Mouse (Mus musculus): ENCODE measurements around the gene Tbata. TPM values are rescaled to one million over a fixed set of nuclear protein-coding genes. Genes with fewer than 3 reads are reported as not detected.
A peak's percentile ranks its signal among the peaks of the same experiment; 100 is the strongest.

The Tbata gene
- polyA plus RNA-seq, 1 experiment from 2014 or later = 1.2 TPM

- ATAC-seq = peak; percentile 44; the same call in 1 of the 2 replicates
- 23% methylated on average over 11 of the region's 11 CpGs for WGBS
- H3K27me3 ChIP-seq (replicated peaks; ENCODE audit: control insufficient read depth, insufficient read depth, low read length) = no peaks in the 10 kb centered on the region
Observed at GRCm38 (mm10) chr10:61199566-61200213, 27.9 kb downstream of the Tbata start.

GRCm38 (mm10) chr10:61200232-61200820 is 28.6 kb downstream of the Tbata start:
- Histone ChIP-seq H3K4me1 (ENCODE audit: control insufficient read depth, insufficient read depth, low read depth, low read length) (no peaks in the 10 kb centered on the region), H3K4me3 (ENCODE audit: low read length) (no peak overlapping the region), H3K36me3 (ENCODE audit: control insufficient read depth, insufficient read depth, low read length) (no peaks in the 10 kb centered on the region), H3K27me3 (replicated peaks; ENCODE audit: control insufficient read depth, insufficient read depth, low read length) (no peaks in the 10 kb centered on the region), H3K4me2 (ENCODE audit: low read length) (no peak overlapping the region), H3K27ac (ENCODE audit: low read depth, low read length) (no peak overlapping the region), H3K9ac (ENCODE audit: low read depth, low read length) (no peak overlapping the region), H3K9me3 (ENCODE audit: control insufficient read depth, low read length) (no peaks in the 10 kb centered on the region)
- ATAC-seq = no peak
- WGBS = 72% methylated on average over 7 of the region's 7 CpGs

More at GRCm38 (mm10) chr10:61199566-61200213, 27.9 kb downstream of the Tbata start:
- no peak overlapping the region for H3K4me3 ChIP-seq (ENCODE audit: low read length)
- no peaks in the 10 kb centered on the region for H3K4me1 ChIP-seq (ENCODE audit: control insufficient read depth, insufficient read depth, low read depth, low read length)
- H3K9me3 ChIP-seq (ENCODE audit: control insufficient read depth, low read length) = no peaks in the 10 kb centered on the region
- H3K9ac ChIP-seq (ENCODE audit: low read depth, low read length) = no peak overlapping the region
- no peak overlapping the region for H3K4me2 ChIP-seq (ENCODE audit: low read length)
- no peak overlapping the region for H3K27ac ChIP-seq (ENCODE audit: low read depth, low read length)
- H3K36me3 ChIP-seq (ENCODE audit: control insufficient read depth, insufficient read depth, low read length) = no peaks in the 10 kb centered on the region

- no peak overlapping the region for H3K4me3 ChIP-seq (ENCODE audit: low read length)
- ATAC-seq = no peak
- H3K9ac ChIP-seq (ENCODE audit: low read depth, low read length) = no peak overlapping the region
- WGBS = 48% methylated on average over 9 of the region's 9 CpGs
- H3K4me2 ChIP-seq (ENCODE audit: low read length) = no peak overlapping the region
- no peaks in the 10 kb centered on the region for H3K9me3 ChIP-seq (ENCODE audit: control insufficient read depth, low read length)
- no peaks in the 10 kb centered on the region for H3K4me1 ChIP-seq (ENCODE audit: control insufficient read depth, insufficient read depth, low read depth, low read length)
- no peaks in the 10 kb centered on the region for H3K27me3 ChIP-seq (replicated peaks; ENCODE audit: control insufficient read depth, insufficient read depth, low read length)
- no peaks in the 10 kb centered on the region for H3K36me3 ChIP-seq (ENCODE audit: control insufficient read depth, insufficient read depth, low read length)
- H3K27ac ChIP-seq (ENCODE audit: low read depth, low read length) = no peak overlapping the region
Observed at GRCm38 (mm10) chr10:61200998-61201397, 29.2 kb downstream of the Tbata start.

GRCm38 (mm10) chr10:61201596-61202318 is 30.0 kb downstream of the Tbata start:
- WGBS = 79% methylated on average over 12 of the region's 12 CpGs
- Histone ChIP-seq H3K4me3 (ENCODE audit: low read length) (no peak overlapping the region), H3K27ac (ENCODE audit: low read depth, low read length) (no peak overlapping the region), H3K27me3 (replicated peaks; ENCODE audit: control insufficient read depth, insufficient read depth, low read length) (no peaks in the 10 kb centered on the region), H3K4me2 (ENCODE audit: low read length) (no peak overlapping the region), H3K36me3 (ENCODE audit: control insufficient read depth, insufficient read depth, low read length) (no peaks in the 10 kb centered on the region), H3K9ac (ENCODE audit: low read depth, low read length) (no peak overlapping the region), H3K4me1 (ENCODE audit: control insufficient read depth, insufficient read depth, low read depth, low read length) (no peaks in the 10 kb centered on the region), H3K9me3 (ENCODE audit: control insufficient read depth, low read length) (no peaks in the 10 kb centered on the region)
- no peak for ATAC-seq

GRCm38 (mm10) chr10:61203930-61204329 is 32.2 kb downstream of the Tbata start:
- H3K27me3 ChIP-seq (replicated peaks; ENCODE audit: control insufficient read depth, insufficient read depth, low read length) = no peaks in the 10 kb centered on the region
- no peak overlapping the region for H3K27ac ChIP-seq (ENCODE audit: low read depth, low read length)
- 69% methylated on average over 3 of the region's 3 CpGs for WGBS
- no peak for ATAC-seq
- no peak overlapping the region for H3K9ac ChIP-seq (ENCODE audit: low read depth, low read length)
- no peaks in the 10 kb centered on the region for H3K4me1 ChIP-seq (ENCODE audit: control insufficient read depth, insufficient read depth, low read depth, low read length)
- no peak overlapping the region for H3K4me2 ChIP-seq (ENCODE audit: low read length)
- H3K4me3 ChIP-seq (ENCODE audit: low read length) = no peak overlapping the region
- no peaks in the 10 kb centered on the region for H3K36me3 ChIP-seq (ENCODE audit: control insufficient read depth, insufficient read depth, low read length)
- H3K9me3 ChIP-seq (ENCODE audit: control insufficient read depth, low read length) = no peaks in the 10 kb centered on the region

GRCm38 (mm10) chr10:61208114-61208684 is 36.4 kb downstream of the Tbata start:
- 86% methylated on average over 9 of the region's 9 CpGs for WGBS
- Histone ChIP-seq H3K4me3 (ENCODE audit: low read length) (no peak overlapping the region), H3K27ac (ENCODE audit: low read depth, low read length) (no peak overlapping the region), H3K27me3 (replicated peaks; ENCODE audit: control insufficient read depth, insufficient read depth, low read length) (peaks cover 4% of the 10 kb centered on the region; the same call in 1 of the 2 replicates), H3K36me3 (ENCODE audit: control insufficient read depth, insufficient read depth, low read length) (no peaks in the 10 kb centered on the region), H3K4me2 (ENCODE audit: low read length) (no peak overlapping the region), H3K9ac (ENCODE audit: low read depth, low read length) (no peak overlapping the region), H3K9me3 (ENCODE audit: control insufficient read depth, low read length) (no peaks in the 10 kb centered on the region), H3K4me1 (ENCODE audit: control insufficient read depth, insufficient read depth, low read depth, low read length) (no peaks in the 10 kb centered on the region)
- no peak for ATAC-seq

GRCm38 (mm10) chr10:61211105-61211504 is 39.4 kb downstream of the Tbata start:
- ATAC-seq = no peak
- Histone ChIP-seq H3K27me3 (replicated peaks; ENCODE audit: control insufficient read depth, insufficient read depth, low read length) (peaks cover 4% of the 10 kb centered on the region; the same call in 1 of the 2 replicates), H3K27ac (ENCODE audit: low read depth, low read length) (no peak overlapping the region), H3K4me1 (ENCODE audit: control insufficient read depth, insufficient read depth, low read depth, low read length) (no peaks in the 10 kb centered on the region), H3K9ac (ENCODE audit: low read depth, low read length) (no peak overlapping the region), H3K36me3 (ENCODE audit: control insufficient read depth, insufficient read depth, low read length) (no peaks in the 10 kb centered on the region), H3K4me3 (ENCODE audit: low read length) (no peak overlapping the region), H3K4me2 (ENCODE audit: low read length) (no peak overlapping the region), H3K9me3 (ENCODE audit: control insufficient read depth, low read length) (no peaks in the 10 kb centered on the region)
- WGBS = 83% methylated on average over 4 of the region's 4 CpGs

- Histone ChIP-seq H3K4me3 (ENCODE audit: low read length) (no peak overlapping the region), H3K9ac (ENCODE audit: low read depth, low read length) (no peak overlapping the region), H3K4me2 (ENCODE audit: low read length) (no peak overlapping the region), H3K36me3 (ENCODE audit: control insufficient read depth, insufficient read depth, low read length) (no peaks in the 10 kb centered on the region), H3K27ac (ENCODE audit: low read depth, low read length) (no peak overlapping the region), H3K9me3 (ENCODE audit: control insufficient read depth, low read length) (no peaks in the 10 kb centered on the region), H3K4me1 (ENCODE audit: control insufficient read depth, insufficient read depth, low read depth, low read length) (no peaks in the 10 kb centered on the region), H3K27me3 (replicated peaks; ENCODE audit: control insufficient read depth, insufficient read depth, low read length) (peaks cover 4% of the 10 kb centered on the region; the same call in 1 of the 2 replicates)
- 7% methylated on average over 13 of the region's 13 CpGs for WGBS
- ATAC-seq = no peak
Observed at GRCm38 (mm10) chr10:61211743-61212142, 40.0 kb downstream of the Tbata start.

- no peak for ATAC-seq
- no peaks in the 10 kb centered on the region for H3K36me3 ChIP-seq (ENCODE audit: control insufficient read depth, insufficient read depth, low read length)
- H3K27me3 ChIP-seq (replicated peaks; ENCODE audit: control insufficient read depth, insufficient read depth, low read length) = peaks cover 4% of the 10 kb centered on the region; the same call in 1 of the 2 replicates
- no peak overlapping the region for H3K4me2 ChIP-seq (ENCODE audit: low read length)
- H3K4me1 ChIP-seq (ENCODE audit: control insufficient read depth, insufficient read depth, low read depth, low read length) = no peaks in the 10 kb centered on the region
- H3K27ac ChIP-seq (ENCODE audit: low read depth, low read length) = no peak overlapping the region
- no peak overlapping the region for H3K9ac ChIP-seq (ENCODE audit: low read depth, low read length)
- 15% methylated on average over 10 of the region's 11 CpGs for WGBS
- H3K4me3 ChIP-seq (ENCODE audit: low read length) = no peak overlapping the region
- H3K9me3 ChIP-seq (ENCODE audit: control insufficient read depth, low read length) = no peaks in the 10 kb centered on the region
Observed at GRCm38 (mm10) chr10:61212817-61213216, 41.1 kb downstream of the Tbata start.

All from hindbrain, embryonic 16.5 days (tissue).